Comparison of ENCODE assay signal across 16 mouse cellular contexts in genomic region chr1:37113781-37114180, GRCm38 (mm10).
"Had no signal": no experiment of that assay in that cellular context is flagged by ENCODE, and none has a peak within 500 bp of the region (broad histone marks: within the 10 kb centered on the region; RNA-seq: fewer than 3 reads in every experiment).

No protein-coding gene starts in this region.

- H3K9me3 ChIP-seq: liver, embryonic 13.5 days; stomach, embryonic 15.5 days had no signal

- H3K27ac ChIP-seq: liver, embryonic 13.5 days; stomach, embryonic 15.5 days had no signal

- H3K4me2 ChIP-seq: liver, embryonic 13.5 days; midbrain, embryonic 11.5 days; stomach, embryonic 15.5 days had no signal

- DNase-seq: kidney, adult 9 months; kidney, postnatal 14 days; kidney, postnatal 4 days; liver, embryonic 13.5 days; lung, adult 2 months; lung, postnatal 14 days; lung, postnatal 4 days; midbrain, embryonic 14.5 days; right cerebral cortex, adult 18-20 months; right cerebral cortex, postnatal 14 days; right cerebral cortex, postnatal 4 days; thymus, adult 2 months; thymus, postnatal 14 days; thymus, postnatal 4 days had no signal

- H3K9ac ChIP-seq: liver, embryonic 13.5 days; stomach, embryonic 15.5 days had no signal

- H3K36me3 ChIP-seq: liver, embryonic 13.5 days; stomach, embryonic 15.5 days had no signal

- H3K27me3 ChIP-seq: liver, embryonic 13.5 days; stomach, embryonic 15.5 days had no signal

- H3K4me1 ChIP-seq: liver, embryonic 13.5 days; stomach, embryonic 15.5 days had no signal

- H3K4me3 ChIP-seq: liver, embryonic 13.5 days; stomach, embryonic 15.5 days had no signal
